Mouse (Mus musculus) urinary bladder, postnatal 36 days (tissue): ENCODE results near the gene Klf17.
"Not testable (repeated sequence)": the region's sequence is repeated elsewhere in the genome, so short reads cannot be mapped to it uniquely, and the experiment has no call there.

Experiments
- DNase-seq, 2 experiments: peaks; one replicate each; pipeline ENCODE4 v3.0.0; 2022; ENCODE audit warnings: low spot score in 2 of 2, mixed read lengths in 1 of 2

The Klf17 gene

DNA sequence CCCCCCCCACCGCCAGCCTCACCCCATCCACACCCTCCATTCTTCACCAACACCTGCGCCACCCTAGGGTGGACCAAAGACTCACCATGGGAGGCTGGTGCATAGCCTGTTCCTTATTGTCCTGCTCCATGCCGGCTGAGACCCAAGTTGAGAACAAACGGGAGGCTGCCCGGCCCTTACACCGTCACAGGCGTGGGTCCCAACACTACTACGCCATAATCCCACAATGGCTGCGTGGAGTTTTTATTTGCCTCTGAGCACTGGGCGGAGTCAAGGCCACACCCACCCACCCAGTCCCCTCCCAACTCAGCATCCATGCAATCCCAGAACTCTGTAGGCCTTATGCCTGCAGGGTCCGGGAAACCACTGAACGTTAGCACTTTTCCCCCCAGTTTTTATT lies at the start of gene Klf17:
Gene Klf17 (minus strand): TSS at position 233 of the 400 bp plus-strand sequence.
- DNase-seq, result no peak

DNA sequence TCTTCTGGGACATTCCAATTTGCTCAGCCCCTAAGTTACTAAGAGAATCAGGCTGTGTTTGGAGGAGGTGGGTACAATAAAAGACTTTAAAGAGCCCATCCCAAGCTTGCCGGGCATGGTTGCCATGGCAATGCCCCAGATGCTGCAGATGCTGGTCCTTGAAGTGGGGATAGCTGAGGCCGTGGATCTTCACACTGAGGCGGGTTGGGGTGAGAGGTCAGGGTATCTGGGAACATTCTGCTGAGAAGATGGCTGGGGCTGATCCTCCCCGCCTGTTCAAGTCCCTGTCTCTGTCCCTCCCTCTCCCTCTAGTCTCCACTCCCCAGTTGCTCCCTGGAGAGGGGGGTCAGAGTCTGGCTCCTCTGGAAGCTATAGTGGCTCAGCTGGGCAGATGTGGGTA lies 48.9 kb upstream of the Klf17 start:
- no peak for DNase-seq

- no peak for DNase-seq
Measured at GRCm38 (mm10) chr4:117813591-117814192, 48.2 kb upstream of the Klf17 start.

DNA sequence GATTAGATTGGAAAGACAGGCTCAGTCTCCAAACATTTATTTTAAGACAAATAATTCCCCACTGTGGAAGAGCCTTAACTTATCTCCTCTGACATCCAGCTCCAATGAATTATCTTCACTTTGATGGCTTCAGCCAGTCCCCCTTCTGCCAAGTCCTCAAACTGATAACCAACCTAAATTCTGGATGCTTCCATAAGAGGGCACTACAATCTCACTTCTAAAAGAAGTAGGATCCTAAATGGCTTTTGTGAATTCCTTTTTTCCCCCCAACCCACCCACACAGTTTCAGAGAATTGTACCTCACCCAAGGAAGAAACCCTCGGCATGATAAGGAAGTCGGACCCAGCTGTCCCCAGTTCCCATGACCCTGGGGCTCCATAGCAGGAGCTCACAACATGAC lies 45.5 kb upstream of the Klf17 start:
- no peak for DNase-seq

- DNase-seq, result no peak
Measured at GRCm38 (mm10) chr4:117806992-117807391, 41.5 kb upstream of the Klf17 start.

- no peak for DNase-seq
Measured at GRCm38 (mm10) chr4:117799904-117800303, 34.5 kb upstream of the Klf17 start.

DNA sequence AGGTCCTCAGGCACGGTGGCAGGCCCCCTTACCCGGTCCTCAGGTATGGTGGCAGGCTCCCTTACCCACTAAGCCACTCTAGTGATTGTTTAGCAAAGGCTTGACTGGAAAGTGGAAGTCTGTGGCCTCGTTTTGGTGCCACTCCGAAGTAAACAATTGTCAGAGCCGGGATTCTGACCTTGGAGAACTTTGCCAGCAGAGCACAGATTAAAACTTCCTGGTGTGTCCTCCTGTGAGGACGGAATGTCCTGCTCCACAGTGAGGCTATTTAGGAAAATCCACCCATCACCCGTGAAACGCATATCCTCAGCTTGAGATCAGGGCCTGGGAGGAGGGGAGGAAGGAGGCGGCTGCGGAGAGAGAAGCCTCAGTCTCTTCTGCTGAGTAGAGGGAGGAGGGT lies 22.9 kb upstream of the Klf17 start:
- DNase-seq, result no peak

DNA sequence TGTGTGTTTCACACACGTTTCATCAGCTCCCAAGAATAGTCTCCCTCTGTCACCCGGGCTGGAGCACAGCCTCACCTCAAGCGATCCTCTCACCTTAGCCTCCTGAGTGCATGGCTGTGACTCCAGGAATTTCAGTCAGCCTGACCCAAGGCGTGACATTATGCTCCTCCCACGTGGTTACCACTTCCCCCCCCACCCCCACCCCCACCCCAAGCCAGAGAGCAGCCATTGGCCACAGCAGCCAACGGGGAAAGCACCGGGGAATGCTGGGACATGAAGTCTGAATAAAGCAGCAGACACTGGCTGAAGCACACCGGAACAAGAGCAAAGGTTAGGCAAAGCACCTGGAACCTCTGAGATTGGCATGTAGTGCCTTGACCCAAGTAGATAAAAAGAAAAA lies 21.5 kb upstream of the Klf17 start:
- no peak for DNase-seq

DNA sequence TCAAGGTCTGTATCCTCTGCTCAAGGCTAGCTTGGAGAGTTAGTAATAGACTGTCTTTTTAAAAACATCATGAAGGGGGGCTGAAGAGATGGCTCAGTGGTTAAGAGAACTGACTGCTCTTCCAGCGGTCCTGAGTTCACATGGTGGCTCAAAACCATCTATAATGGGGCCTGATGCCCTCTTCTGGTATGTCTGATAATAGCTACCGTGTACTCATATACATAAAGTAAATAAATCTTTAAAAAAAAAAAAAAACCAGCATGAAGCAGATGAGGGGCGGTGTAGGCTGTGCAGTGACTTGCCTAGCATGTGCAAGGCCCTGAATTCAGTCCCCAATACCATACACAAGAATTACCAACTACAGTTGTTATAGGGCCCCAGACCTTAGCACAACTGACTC lies 17.5 kb upstream of the Klf17 start:
- no peak for DNase-seq

- DNase-seq, result no peak
Measured at GRCm38 (mm10) chr4:117772960-117773359, 7.5 kb upstream of the Klf17 start.

- peak; percentile 55 to 64 for DNase-seq
Measured at GRCm38 (mm10) chr4:117770935-117771334, 5.5 kb upstream of the Klf17 start.

DNA sequence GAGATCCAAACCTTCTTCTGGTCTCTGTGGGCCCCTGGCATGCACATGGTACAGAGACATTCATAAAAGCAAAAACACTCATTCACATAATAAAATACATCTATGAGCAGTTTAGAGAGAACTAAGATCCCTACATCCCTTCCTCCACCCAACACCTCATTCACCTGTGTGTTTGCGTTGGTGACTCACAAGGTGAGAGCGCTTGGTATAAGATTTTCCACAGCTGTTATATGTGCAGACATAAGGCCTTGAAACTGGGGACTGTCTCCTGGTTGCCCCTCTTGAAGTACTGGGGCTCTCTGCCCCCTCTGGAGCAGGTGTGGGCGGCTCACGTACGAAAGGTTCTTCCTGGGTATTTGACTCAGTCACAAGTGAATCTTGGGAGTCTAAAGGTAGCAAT lies 5.3 kb downstream of the Klf17 start:
- no peak for DNase-seq

DNA sequence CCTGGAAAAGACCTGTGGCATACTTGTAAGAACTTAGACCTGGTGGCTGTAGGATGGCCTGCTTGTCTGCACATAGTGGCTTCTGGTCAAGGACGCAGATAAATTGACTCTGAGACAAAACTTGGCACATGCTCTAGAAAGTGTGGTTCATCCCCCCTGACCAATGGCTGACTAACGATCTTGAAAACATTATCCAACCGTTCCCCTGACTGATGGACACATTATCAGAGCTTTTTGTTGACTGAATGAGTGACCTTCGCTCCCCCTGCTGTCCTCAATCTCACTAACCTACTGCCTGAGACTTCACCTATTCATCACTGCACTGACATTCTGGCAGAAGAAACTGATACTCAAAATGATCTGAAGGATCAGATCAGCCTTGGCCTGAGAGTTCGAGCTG lies 13.0 kb downstream of the Klf17 start:
- DNase-seq, result not testable (repeated sequence)

GRCm38 (mm10) chr4:117737559-117737958 lies 27.9 kb downstream of the Klf17 start:
- peak; percentile 13 to 28 for DNase-seq

GRCm38 (mm10) chr4:117731926-117732325 lies 33.5 kb downstream of the Klf17 start:
- peak; percentile 10 to 23 for DNase-seq

GRCm38 (mm10) chr4:117724112-117724511 lies 41.3 kb downstream of the Klf17 start, which contains the start of gene Gm12845:
Gm12845 (plus strand) TSS chr4:117724412.
- no peak for DNase-seq

DNA sequence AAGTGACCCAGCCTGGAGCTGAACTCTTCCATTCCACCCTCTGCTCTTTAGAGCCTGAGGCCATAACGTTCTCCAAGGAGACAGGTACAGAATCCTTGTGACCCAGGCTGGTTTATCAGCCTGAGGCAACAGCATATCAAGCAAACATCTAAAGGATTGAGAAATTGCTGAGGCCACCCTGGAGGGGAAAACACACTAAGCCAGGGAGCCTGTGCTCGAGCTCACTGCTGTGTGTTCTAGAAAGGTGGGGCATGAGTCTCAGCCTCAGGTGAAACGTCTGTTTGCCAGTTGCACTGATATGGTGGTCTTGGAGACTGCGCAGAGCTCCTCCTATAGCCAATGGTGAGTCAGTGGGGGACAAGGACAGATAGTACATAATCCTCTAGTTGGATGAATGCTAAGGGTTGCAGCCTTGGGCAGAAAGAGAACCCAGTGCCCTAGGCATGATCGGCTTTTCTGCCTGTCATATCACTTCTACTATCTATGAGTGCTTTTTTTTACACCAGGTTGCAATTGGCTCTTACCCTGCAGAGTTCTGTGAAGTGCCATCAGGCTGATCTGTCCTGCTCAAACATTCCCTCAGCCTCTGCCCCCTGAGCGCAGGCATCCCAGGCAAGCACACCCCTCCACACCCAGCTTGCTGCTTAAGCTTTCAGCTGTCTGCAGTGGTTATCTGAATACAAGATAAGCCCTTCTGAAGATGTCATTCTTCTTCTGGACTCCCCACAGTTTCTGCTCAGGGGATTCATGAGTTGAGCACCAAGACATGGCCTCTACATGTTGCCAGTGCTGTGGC lies 51.9 kb downstream of the Klf17 start:
- no peak for DNase-seq

GRCm38 (mm10) chr4:117712314-117712713 lies 53.1 kb downstream of the Klf17 start:
- no peak for DNase-seq

- DNase-seq, result peak in 1 of 2 experiments; percentile 9
Measured at GRCm38 (mm10) chr4:117708780-117709550, 56.5 kb downstream of the Klf17 start.
